Mouse (Mus musculus): Measurements from ENCODE around the gene Zdhhc19.

- TF ChIP-seq CTCF (IDR thresholded peaks at IDR 0.05; ENCODE audit: borderline replicate concordance, control insufficient read depth, extremely low read depth, insufficient read depth, low read length, poor library complexity): no peak
- TF ChIP-seq POLR2A (IDR thresholded peaks at IDR 0.05; ENCODE audit: control insufficient read depth, extremely low read depth, insufficient read depth, low read length, poor library complexity): no peak
Measured at GRCm38 (mm10) chr16:32508506-32509065, 12.5 kb downstream of the Zdhhc19 start.

Measured in thymus, adult 2 months (tissue).